Mouse (Mus musculus): ENCODE measurements at regions not wholly inside any gene's neighbourhood (a gene's known extent, or its start where the extent isn't known, plus 50 kb on each side); places are given as distances from the start of the nearest gene placed in this dataset.
"Not testable (repeated sequence)": the region's sequence is repeated elsewhere in the genome, so short reads cannot be mapped to it uniquely, and the experiment has no call there.

GRCm38 (mm10) chr3:20892916-20893430, 526.0 kb upstream of the Agtr1b start:
- ATAC-seq (replicated peaks; ENCODE audit: poor library complexity, severe bottlenecking), result no peak

GRCm38 (mm10) chr3:20864241-20864640, 497.3 kb upstream of the Agtr1b start:
- no peak for ATAC-seq (replicated peaks; ENCODE audit: poor library complexity, severe bottlenecking)

- no peak for ATAC-seq (replicated peaks; ENCODE audit: poor library complexity, severe bottlenecking)
These were observed 464.1 kb upstream of the Agtr1b start for GRCm38 (mm10) chr3:20831038-20831437.

- ATAC-seq (replicated peaks; ENCODE audit: poor library complexity, severe bottlenecking), result no peak
These were observed 462.4 kb upstream of the Agtr1b start for GRCm38 (mm10) chr3:20829391-20829790.

GRCm38 (mm10) chr3:20828811-20829210, 461.8 kb upstream of the Agtr1b start:
- ATAC-seq (replicated peaks; ENCODE audit: poor library complexity, severe bottlenecking), result no peak

- ATAC-seq (replicated peaks; ENCODE audit: poor library complexity, severe bottlenecking), result peak; percentile 82
These were observed 458.8 kb upstream of the Agtr1b start for GRCm38 (mm10) chr3:20825661-20826334.

GRCm38 (mm10) chr3:20822226-20822625, 455.2 kb upstream of the Agtr1b start:
- ATAC-seq (replicated peaks; ENCODE audit: poor library complexity, severe bottlenecking), result no peak

- no peak for ATAC-seq (replicated peaks; ENCODE audit: poor library complexity, severe bottlenecking)
These were observed 454.7 kb upstream of the Agtr1b start for GRCm38 (mm10) chr3:20821712-20822111.

- ATAC-seq (replicated peaks; ENCODE audit: poor library complexity, severe bottlenecking), result no peak
These were observed 453.1 kb upstream of the Agtr1b start for GRCm38 (mm10) chr3:20820047-20820446.

GRCm38 (mm10) chr3:20819586-20819985, 452.6 kb upstream of the Agtr1b start:
- ATAC-seq (replicated peaks; ENCODE audit: poor library complexity, severe bottlenecking), result no peak

GRCm38 (mm10) chr3:20816613-20817012, 449.6 kb upstream of the Agtr1b start:
- peak; percentile 52 for ATAC-seq (replicated peaks; ENCODE audit: poor library complexity, severe bottlenecking)

GRCm38 (mm10) chr3:20794256-20794655, 427.3 kb upstream of the Agtr1b start:
- no peak for ATAC-seq (replicated peaks; ENCODE audit: poor library complexity, severe bottlenecking)

- no peak for ATAC-seq (replicated peaks; ENCODE audit: poor library complexity, severe bottlenecking)
These were observed 425.5 kb upstream of the Agtr1b start for GRCm38 (mm10) chr3:20792503-20792902.

GRCm38 (mm10) chr3:20777883-20778282, 410.9 kb upstream of the Agtr1b start:
- ATAC-seq (replicated peaks; ENCODE audit: poor library complexity, severe bottlenecking), result no peak

- no peak for ATAC-seq (replicated peaks; ENCODE audit: poor library complexity, severe bottlenecking)
These were observed 410.0 kb upstream of the Agtr1b start for GRCm38 (mm10) chr3:20776964-20777304.

- no peak for ATAC-seq (replicated peaks; ENCODE audit: poor library complexity, severe bottlenecking)
These were observed 409.4 kb upstream of the Agtr1b start for GRCm38 (mm10) chr3:20776128-20776963.

- no peak for ATAC-seq (replicated peaks; ENCODE audit: poor library complexity, severe bottlenecking)
These were observed 367.3 kb upstream of the Agtr1b start for GRCm38 (mm10) chr3:20734302-20734701.

GRCm38 (mm10) chr3:20732005-20732404, 365.0 kb upstream of the Agtr1b start:
- ATAC-seq (replicated peaks; ENCODE audit: poor library complexity, severe bottlenecking), result no peak

GRCm38 (mm10) chr3:20730481-20730880, 363.5 kb upstream of the Agtr1b start:
- ATAC-seq (replicated peaks; ENCODE audit: poor library complexity, severe bottlenecking), result no peak

GRCm38 (mm10) chr3:20729776-20730175, 362.8 kb upstream of the Agtr1b start:
- not testable (repeated sequence) for ATAC-seq (replicated peaks; ENCODE audit: poor library complexity, severe bottlenecking)

GRCm38 (mm10) chr3:20714671-20715070, 347.7 kb upstream of the Agtr1b start:
- peak; percentile 50 for ATAC-seq (replicated peaks; ENCODE audit: poor library complexity, severe bottlenecking)

GRCm38 (mm10) chr3:20709661-20710060, 342.7 kb upstream of the Agtr1b start:
- ATAC-seq (replicated peaks; ENCODE audit: poor library complexity, severe bottlenecking), result no peak
